Mouse (Mus musculus) lung, adult 2 months (tissue): ENCODE results near the gene Atf7. TPM values are rescaled to one million over a fixed set of nuclear protein-coding genes. Genes with fewer than 3 reads are reported as not detected.

Source experiments
- DNase-seq: peaks from one replicate; pipeline ENCODE4 v3.0.0; 2022
- H3K4me1 ChIP-seq: fragments of 200-500 bp; 2 replicates; pipeline ENCODE4 v1.6.1; 2011; ENCODE audit warnings: low read length; ENCODE audit not compliant: control insufficient read depth, insufficient read depth
- H3K4me3 ChIP-seq: fragments of 200-500 bp; replicated peaks from 2 replicates; pipeline ENCODE3; 2011; ENCODE audit warnings: low read depth, mild to moderate bottlenecking, control low read depth, low read length; ENCODE audit errors: extremely low read depth
- CTCF ChIP-seq: fragments of 200-500 bp; IDR thresholded peaks from 2 replicates; pipeline ENCODE4 v1.5.1; 2011; ENCODE audit warnings: mild to moderate bottlenecking, low read length, control low read depth; ENCODE audit not compliant: insufficient read depth
- POLR2A ChIP-seq: fragments of 200-500 bp; IDR thresholded peaks from 2 replicates; pipeline ENCODE4 v1.6.1; 2011; ENCODE audit warnings: low read depth, mild to moderate bottlenecking, control low read depth, low read length, borderline replicate concordance; ENCODE audit errors: extremely low read depth
- WGBS: fragments of 180-500 bp; shearing (Covaris S2); methylation state at CpG from one replicate; pipeline ENCODE4 v1.1.7; 2018; 5-methylcytosine and 5-hydroxymethylcytosine counted together
- polyA plus RNA-seq: library from polyadenylated mRNA; depleted of rRNA; stranded (reverse); fragments of >200 nt; gene quantifications from 2 replicates; pipeline ENCODE4 v1.2.3, GENCODE M21; 2012; rRNA removed

Gene Atf7
- polyA plus RNA-seq, 1 experiment, result 119 TPM

- WGBS, result 59% methylated on average over 3 of the region's 3 CpGs
- TF ChIP-seq CTCF, result no peak
- TF ChIP-seq POLR2A, result no peak
- no peak for DNase-seq
Measured at GRCm38 (mm10) chr15:102499370-102499769, 125.9 kb downstream of the Atf7 start.

GRCm38 (mm10) chr15:102498322-102498721, 126.9 kb downstream of the Atf7 start:
- no peak for DNase-seq
- 89% methylated on average over 3 of the region's 3 CpGs for WGBS
- TF ChIP-seq POLR2A, result no peak
- no peak for TF ChIP-seq CTCF
- Histone ChIP-seq H3K4me1 (peaks cover 5% of the 10 kb centered on the region), H3K4me3 (no peak overlapping the region)

More at GRCm38 (mm10) chr15:102499370-102499769, 125.9 kb downstream of the Atf7 start:
- Histone ChIP-seq H3K4me3 (no peak overlapping the region), H3K4me1 (no peaks in the 10 kb centered on the region)

DNA sequence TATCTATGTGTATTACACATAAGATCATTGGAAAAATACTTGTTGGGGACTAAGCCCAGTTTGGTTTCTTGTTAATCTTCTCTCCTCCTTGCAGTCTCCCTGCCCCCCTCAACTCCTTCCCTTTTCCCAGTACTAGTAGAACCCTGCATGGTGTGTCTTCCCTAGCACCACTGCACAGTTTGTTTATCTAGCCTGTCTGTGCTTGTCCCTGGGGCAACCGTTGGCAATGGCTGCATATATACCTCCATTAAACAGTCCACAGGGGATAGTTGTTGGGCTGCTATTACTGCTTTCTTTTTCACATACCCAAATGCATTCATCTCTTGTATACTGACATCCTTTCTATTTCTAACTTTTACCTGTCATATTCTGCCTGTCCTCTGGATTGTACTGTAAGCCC, 137.6 kb downstream of the Atf7 start:
- 50% methylated on average over 1 of the region's 1 CpGs for WGBS
- no peaks in the 10 kb centered on the region; the same call in 1 of the 2 replicates for H3K4me1 ChIP-seq
- no peak for DNase-seq
- no peak overlapping the region for H3K4me3 ChIP-seq
- TF ChIP-seq CTCF (no peak), POLR2A (no peak)

DNA sequence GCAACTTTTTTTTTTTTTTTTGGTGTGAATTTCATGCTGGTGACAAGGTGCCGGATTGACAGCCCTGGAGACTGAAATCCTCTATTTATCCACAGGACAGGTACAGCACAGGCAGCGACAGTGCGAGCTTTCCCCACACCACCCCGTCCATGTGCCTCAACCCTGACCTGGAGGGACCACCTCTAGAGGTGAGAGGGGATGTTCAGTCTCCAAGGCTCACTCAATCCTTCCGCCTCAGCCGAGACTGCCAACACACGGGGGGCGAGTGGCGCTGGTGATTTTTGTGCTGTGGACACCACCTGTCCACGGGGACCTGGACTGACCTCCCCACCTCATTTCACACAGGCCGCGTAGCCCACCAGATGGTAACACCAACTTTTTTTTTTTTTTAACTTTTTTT, 139.4 kb downstream of the Atf7 start:
- TF ChIP-seq CTCF, result no peak
- TF ChIP-seq POLR2A, result no peak
- DNase-seq, result no peak
- Histone ChIP-seq H3K4me3 (no peak overlapping the region), H3K4me1 (no peaks in the 10 kb centered on the region)
- WGBS, result 85% methylated on average over 12 of the region's 12 CpGs

- WGBS, result 89% methylated on average over 3 of the region's 3 CpGs
- DNase-seq, result no peak
- Histone ChIP-seq H3K4me1 (no peaks in the 10 kb centered on the region), H3K4me3 (no peak overlapping the region)
- TF ChIP-seq CTCF (no peak), POLR2A (no peak)
Measured at GRCm38 (mm10) chr15:102483136-102483535, 142.1 kb downstream of the Atf7 start.

Other genes starting within 250 kb of the Atf7 start
- 18.5 and 20.0 TPM in 2 replicates for gene Sp1, start 219.3 kb downstream of the Atf7 start, polyA plus RNA-seq
- 20.8 and 21.1 TPM in 2 replicates for gene Amhr2, start 180.1 kb downstream of the Atf7 start, polyA plus RNA-seq
- gene Prr13, start 166.4 kb downstream of the Atf7 start, polyA plus RNA-seq, result 216 and 271 TPM in 2 replicates
- gene Pcbp2, start 154.9 kb downstream of the Atf7 start, polyA plus RNA-seq, result 378 and 395 TPM in 2 replicates
- not detected in 2 replicates for gene Gm10337, start 121.7 kb downstream of the Atf7 start, polyA plus RNA-seq
- gene Map3k12, start 108.4 kb downstream of the Atf7 start, polyA plus RNA-seq, result 9.9 and 13.1 TPM in 2 replicates
- gene Tarbp2, start 107.3 kb downstream of the Atf7 start, polyA plus RNA-seq, result 51.7 and 61.1 TPM in 2 replicates
- 8.8 and 11.0 TPM in 2 replicates for gene Npff, start 100.5 kb downstream of the Atf7 start, polyA plus RNA-seq
- gene Gm28047, start 397 bp downstream of the Atf7 start, polyA plus RNA-seq, result 0.11 and 0.22 TPM in 2 replicates
- 250 and 262 TPM in 2 replicates for gene Atp5g2, start 46.9 kb upstream of the Atf7 start, polyA plus RNA-seq
- 76.5 and 105 TPM in 2 replicates for gene Calcoco1, start 96.7 kb upstream of the Atf7 start, polyA plus RNA-seq